8 mouse cellular contexts compared by ENCODE assay signal in genomic region chr11:23771507-23772097, GRCm38 (mm10). TPM values are rescaled to one million over a fixed set of nuclear protein-coding genes. Genes with fewer than 3 reads are reported as not detected.
DNase-seq lines count a peak whose midpoint lies in the region; ATAC-seq and TF ChIP-seq lines count a peak whose summit lies in the region.

No protein-coding gene starts in this region.

- peak overlapping the region; percentile 98 for H3K27ac ChIP-seq in heart, embryonic 14.5 days (replicated peaks in 1 of 2; ENCODE audit: control insufficient read depth in 1 of 2, insufficient read depth in 1 of 2, low read depth in 2 of 2, low read length in 2 of 2)
- peak overlapping the region; percentile 53 for H3K27ac ChIP-seq in MEL (ENCODE audit: control insufficient read depth, low read depth, low read length)
- peak overlapping the region; percentile 81; the same call in 1 of the 2 replicates for H3K27ac ChIP-seq in forebrain, embryonic 14.5 days (ENCODE audit: low read depth, low read length)
- peak overlapping the region; percentile 75 for H3K27ac ChIP-seq in liver, embryonic 13.5 days

- H3K4me2 ChIP-seq in heart, embryonic 14.5 days (ENCODE audit: low read length) = peak overlapping the region; percentile 82
- peak overlapping the region; percentile 85 for H3K4me2 ChIP-seq in forebrain, embryonic 14.5 days (ENCODE audit: low read length)
- H3K4me2 ChIP-seq in liver, embryonic 13.5 days = peak overlapping the region; percentile 89

- no peak for DNase-seq in heart, postnatal 25 days (ENCODE audit: low spot score)
- DNase-seq in MEL (ENCODE audit: low read depth, low spot score) = peak; percentile 73
- DNase-seq in forebrain, embryonic 14.5 days (ENCODE audit: low spot score) = no peak
- no peak for DNase-seq in liver, embryonic 13.5 days
- peak; percentile 3 for DNase-seq in telencephalon, adult 2 months (ENCODE audit: low read depth, low spot score)
- no peak for DNase-seq in urinary bladder, adult 18-20 months (ENCODE audit: low spot score in 2 of 2)
- no peak for DNase-seq in urinary bladder, postnatal 25 days (ENCODE audit: low spot score)

- TF ChIP-seq EP300 in MEL (IDR thresholded peaks at IDR 0.05; ENCODE audit: low read depth in 1 of 2, low read length in 2 of 2) = no peak

- no peak for TF ChIP-seq CTCF in MEL (IDR thresholded peaks at IDR 0.05 in 2 of 3, conservative IDR thresholded peaks at IDR 0.05 in 1 of 3; ENCODE audit: control insufficient read depth in 1 of 3, insufficient read depth in 1 of 3, low read depth in 2 of 3, low read length in 3 of 3, poor library complexity in 1 of 3, severe bottlenecking in 1 of 3)

- no peak; a peak in 1 of 4 replicates for TF ChIP-seq POLR2A in MEL (IDR thresholded peaks at IDR 0.05; ENCODE audit: control insufficient read depth in 1 of 2, insufficient read depth in 1 of 2, low read depth in 1 of 2, low read length in 2 of 2, poor library complexity in 1 of 2)

- peak overlapping the region; percentile 91 for H3K9ac ChIP-seq in heart, embryonic 14.5 days (ENCODE audit: low read length)
- H3K9ac ChIP-seq in MEL (ENCODE audit: control insufficient read depth, low read depth, low read length, poor library complexity, severe bottlenecking) = peak overlapping the region; percentile 92
- peak overlapping the region; percentile 78 for H3K9ac ChIP-seq in forebrain, embryonic 14.5 days (ENCODE audit: low read length)
- peak overlapping the region; percentile 74 for H3K9ac ChIP-seq in liver, embryonic 13.5 days

- H3K79me2 ChIP-seq in MEL (ENCODE audit: control insufficient read depth, insufficient read depth, low read length, poor library complexity) = peaks cover 1% of the 10 kb centered on the region; the same call in 1 of the 2 replicates

- no peaks in the 10 kb centered on the region for H3K27me3 ChIP-seq in heart, embryonic 14.5 days (ENCODE audit: control insufficient read depth, insufficient read depth, low read length)
- H3K27me3 ChIP-seq in MEL (ENCODE audit: control insufficient read depth in 1 of 2, insufficient read depth in 2 of 2, low read length in 2 of 2) = no peaks in the 10 kb centered on the region
- peaks cover 4% of the 10 kb centered on the region; the same call in 1 of the 2 replicates for H3K27me3 ChIP-seq in forebrain, embryonic 14.5 days (replicated peaks; ENCODE audit: control insufficient read depth, insufficient read depth, low read length)
- H3K27me3 ChIP-seq in liver, embryonic 13.5 days = peaks cover 31% of the 10 kb centered on the region

- H3K4me1 ChIP-seq in heart, embryonic 14.5 days (ENCODE audit: control insufficient read depth in 2 of 2, insufficient read depth in 2 of 2, low read length in 2 of 2) = peaks cover 0 to 9% of the 10 kb centered on the region in 2 experiments; a peak in 1 of 4 replicates
- H3K4me1 ChIP-seq in MEL (ENCODE audit: control insufficient read depth in 1 of 2, insufficient read depth in 2 of 2, low read length in 2 of 2) = peaks cover 11 to 16% of the 10 kb centered on the region in 2 experiments
- H3K4me1 ChIP-seq in forebrain, embryonic 14.5 days (ENCODE audit: control insufficient read depth, insufficient read depth, low read length) = 0 out of 2 replicates have a peak, but pooled peaks cover 3% of the 10 kb centered on the region
- peaks cover 14% of the 10 kb centered on the region for H3K4me1 ChIP-seq in liver, embryonic 13.5 days (replicated peaks)

- H3K9me3 ChIP-seq in heart, embryonic 14.5 days (ENCODE audit: control insufficient read depth, low read length) = no peaks in the 10 kb centered on the region
- no peaks in the 10 kb centered on the region for H3K9me3 ChIP-seq in MEL (replicated peaks; ENCODE audit: insufficient read depth, low read length)
- no peaks in the 10 kb centered on the region for H3K9me3 ChIP-seq in forebrain, embryonic 14.5 days (replicated peaks; ENCODE audit: control insufficient read depth, low read length)
- H3K9me3 ChIP-seq in liver, embryonic 13.5 days (replicated peaks) = no peaks in the 10 kb centered on the region

- peak overlapping the region; percentile 79 to 81 for H3K4me3 ChIP-seq in heart, embryonic 14.5 days (ENCODE audit: control insufficient read depth in 1 of 2, insufficient read depth in 1 of 2, low read depth in 1 of 2, low read length in 2 of 2)
- peak overlapping the region; percentile 78 to 81 for H3K4me3 ChIP-seq in MEL (ENCODE audit: control insufficient read depth in 1 of 2, insufficient read depth in 1 of 2, low read depth in 2 of 2, low read length in 2 of 2)
- H3K4me3 ChIP-seq in forebrain, embryonic 14.5 days (ENCODE audit: low read depth, low read length) = peak overlapping the region; percentile 77
- H3K4me3 ChIP-seq in liver, embryonic 13.5 days (replicated peaks) = peak overlapping the region; percentile 75

- 5% methylated on average over 21 of the region's 21 CpGs for WGBS in heart, embryonic 14.5 days
- 7% methylated on average over 21 of the region's 21 CpGs for WGBS in forebrain, embryonic 14.5 days
- 8% methylated on average over 21 of the region's 21 CpGs for WGBS in liver, embryonic 13.5 days (ENCODE audit: insufficient replicate concordance)

- no peak for ATAC-seq in heart, embryonic 14.5 days (ENCODE audit: insufficient number of reproducible peaks, insufficient read depth, low FRiP score, low read depth)
- ATAC-seq in forebrain, embryonic 14.5 days = no peak
- ATAC-seq in liver, embryonic 13.5 days (ENCODE audit: low read depth) = 0 out of 2 replicates have a peak, but pooled peaks have one; percentile 11

- TF ChIP-seq RAD21 in MEL (IDR thresholded peaks at IDR 0.05; ENCODE audit: low read depth, low read length) = no peak

- H3K36me3 ChIP-seq in heart, embryonic 14.5 days (ENCODE audit: control insufficient read depth, insufficient read depth, low read length) = no peaks in the 10 kb centered on the region
- H3K36me3 ChIP-seq in MEL (ENCODE audit: control insufficient read depth in 1 of 2, insufficient read depth in 2 of 2, low read length in 2 of 2) = peaks cover 0 to 14% of the 10 kb centered on the region in 2 experiments; a peak in 2 of 4 replicates
- no peaks in the 10 kb centered on the region for H3K36me3 ChIP-seq in forebrain, embryonic 14.5 days (ENCODE audit: control insufficient read depth, insufficient read depth, low read length)
- H3K36me3 ChIP-seq in liver, embryonic 13.5 days = no peaks in the 10 kb centered on the region

- intact Hi-C loops in heart, postnatal 25 days (cut with DNase I) = loop anchor here (2.0 to 5.0 kb wide), 2 partner anchors 107 to 121 kb away; partner anchors contain the start of genes Pex13 and Pus10

TF ChIP-seq in MEL, 35 proteins besides CTCF, POLR2A, EP300 and RAD21:
- TF ChIP-seq TCF12 (IDR thresholded peaks at IDR 0.05; ENCODE audit: low read depth, low read length) = no peak
- peak; percentile 37; the same call in 1 of the 2 replicates for TF ChIP-seq MAX (IDR thresholded peaks at IDR 0.05; ENCODE audit: low read length)
- TF ChIP-seq ELF1 (IDR thresholded peaks at IDR 0.05; ENCODE audit: low read depth, low read length) = no peak

RNA-seq across cellular contexts. Expression of gene Rel, which starts 0.8 kb away (rescaled TPM):
- 1.9 and 2.2 TPM in 2 replicates for polyA plus RNA-seq in heart, embryonic 14.5 days (2014; fragmentation: Nextera tagmentation; extraction: Ambion mirVana)
- total RNA-seq in heart, postnatal 25 days (2021) = 10 to 100 TPM in 1 of 2 experiments, 1 to 10 TPM in 1; 8.5 to 10.5 TPM
- total RNA-seq in MEL (2012; rRNA removed) = 0.42 and 1.2 TPM in 2 replicates
- 1 to 10 TPM in 1 of 2 experiments, not detected in 1; 2.5 TPM for polyA plus RNA-seq in MEL (2012; ENCODE audit: insufficient read depth in 1 of 2, insufficient read length in 2 of 2, low read depth in 1 of 2, low replicate concordance in 2 of 2, missing spikeins in 1 of 2)
- 0.30 and 0.37 TPM in 2 replicates for polyA plus RNA-seq in forebrain, embryonic 14.5 days (2014; fragmentation: Nextera tagmentation; extraction: Ambion mirVana)
- 0.33 and 0.41 TPM in 2 replicates for polyA plus RNA-seq in liver, embryonic 13.5 days (2015; fragmentation: Nextera tagmentation; extraction: Ambion mirVana)

Comparison
In these comparisons a context has a peak if more than half of its experiments do, and no peak if none do; other contexts are left out.
1. DNase-seq: peak in MEL (single experiment) and telencephalon, adult 2 months (single experiment); none in heart, postnatal 25 days (single experiment), forebrain, embryonic 14.5 days (single experiment), liver, embryonic 13.5 days (single experiment), urinary bladder, adult 18-20 months (0 of 2) and urinary bladder, postnatal 25 days (single experiment).
2. Peak in every context shown above with its lines, with median percentiles within 50 percentile points of each other: H3K27ac ChIP-seq, H3K4me2 ChIP-seq, H3K4me3 ChIP-seq and H3K9ac ChIP-seq.